Mouse (Mus musculus) erythroblast, embryonic 14.5 days (primary cell): ENCODE data around the gene Map2k5.

ENCODE experiments used
- GATA1 ChIP-seq: IDR thresholded peaks from 2 replicates; pipeline ENCODE4 v1.6.1; 2012; ENCODE audit warnings: low read length, inconsistent platforms, mixed read lengths
- TAL1 ChIP-seq: IDR thresholded peaks from 3 replicates; pipeline ENCODE4 v1.6.1; 2012; ENCODE audit warnings: low read length, inconsistent platforms, mixed read lengths

- TF ChIP-seq GATA1 (no peak), TAL1 (no peak)
Measured at GRCm38 (mm10) chr9:63187310-63187709, 190.4 kb downstream of the Map2k5 start.
